Mouse (Mus musculus) retina, postnatal 1 day (tissue): ENCODE measurements at regions not wholly inside any gene's neighbourhood (a gene's known extent, or its start where the extent isn't known, plus 50 kb on each side); places are given as distances from the start of the nearest gene placed in this dataset.
A peak's percentile ranks its signal among the peaks of the same experiment; 100 is the strongest.

Source experiments
- DNase-seq: peaks from one replicate; pipeline ENCODE4 v3.0.0-alpha.2; 2012

DNA sequence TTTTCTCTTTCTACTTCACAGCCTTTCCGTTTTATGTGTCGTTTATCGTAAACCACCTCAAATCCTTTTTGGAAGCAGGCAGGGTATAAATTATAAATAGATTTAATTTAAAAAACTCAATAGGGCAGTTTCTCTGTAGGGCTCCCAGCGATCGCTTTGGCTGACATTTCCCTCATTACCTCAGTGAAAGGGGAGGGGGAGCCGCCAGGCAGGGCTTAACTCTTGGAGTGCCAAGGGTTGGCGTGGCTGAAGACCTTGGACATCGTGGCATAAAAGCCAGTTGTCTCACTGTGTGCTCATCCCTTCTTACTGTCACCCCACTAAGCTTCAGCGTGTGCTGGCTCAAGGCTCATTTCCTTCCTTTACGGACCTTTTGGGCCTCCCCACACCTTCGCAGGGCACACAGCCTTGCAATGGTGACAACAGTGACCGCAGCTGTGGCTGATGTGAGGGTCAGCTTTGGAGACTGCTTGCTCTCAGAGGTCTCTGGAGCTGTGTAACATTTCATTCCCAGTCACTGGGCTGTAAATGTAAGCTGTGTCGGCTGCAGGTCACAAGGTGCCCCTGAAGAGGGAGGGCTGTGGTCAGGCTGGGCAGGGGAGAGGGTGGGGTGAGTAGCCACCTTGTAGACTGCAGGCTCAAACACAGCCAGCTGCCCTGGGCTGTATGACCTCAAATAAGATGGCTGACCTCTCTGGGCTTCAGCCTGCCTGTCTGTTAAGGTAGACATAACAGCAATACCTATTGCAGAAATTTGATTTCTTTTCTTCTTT is 81.6 kb upstream of the Stx16 start:
- DNase-seq = peak; percentile 34

DNA sequence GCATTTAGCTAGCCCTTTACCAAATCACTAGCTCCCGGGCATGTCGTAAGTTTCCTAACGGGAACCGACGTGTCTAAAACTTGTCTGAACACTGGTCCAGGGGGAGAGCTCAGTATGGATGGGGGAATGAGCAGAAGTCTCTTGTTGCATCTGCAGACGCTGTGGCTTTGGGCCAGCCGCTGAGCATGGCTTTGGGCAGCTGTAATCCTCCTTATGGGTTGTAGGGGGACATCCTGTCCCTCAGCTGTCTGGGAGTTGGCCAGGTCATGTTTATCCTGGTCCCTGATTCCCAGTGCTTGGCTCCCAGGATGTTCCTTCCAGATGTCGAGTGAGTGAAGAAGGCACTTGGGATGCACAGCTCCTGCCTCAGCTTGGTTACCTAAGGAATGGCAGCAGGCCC is 71.4 kb upstream of the Stx16 start:
- no peak for DNase-seq

DNA sequence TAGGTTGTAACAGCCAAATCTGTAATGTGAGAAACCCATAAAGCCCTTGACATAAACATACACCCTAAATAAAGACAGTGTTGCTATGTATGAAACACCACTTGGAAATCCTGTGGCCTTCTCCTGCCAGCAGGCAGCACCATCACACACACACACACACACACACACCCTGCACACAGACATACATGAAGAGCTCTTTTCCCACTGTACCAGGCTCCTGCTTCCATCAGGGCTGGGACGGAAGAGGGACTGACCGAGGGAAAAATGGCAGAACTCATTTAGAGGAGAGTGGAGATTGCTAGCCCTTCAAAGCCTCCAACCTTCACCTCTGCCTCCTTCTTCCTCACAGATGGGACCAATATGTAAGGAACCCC is 68.1 kb upstream of the Stx16 start:
- no peak for DNase-seq

- DNase-seq = peak; percentile 68
Observed at GRCm38 (mm10) chr2:174008350-174009218, 67.5 kb upstream of the Stx16 start.

DNA sequence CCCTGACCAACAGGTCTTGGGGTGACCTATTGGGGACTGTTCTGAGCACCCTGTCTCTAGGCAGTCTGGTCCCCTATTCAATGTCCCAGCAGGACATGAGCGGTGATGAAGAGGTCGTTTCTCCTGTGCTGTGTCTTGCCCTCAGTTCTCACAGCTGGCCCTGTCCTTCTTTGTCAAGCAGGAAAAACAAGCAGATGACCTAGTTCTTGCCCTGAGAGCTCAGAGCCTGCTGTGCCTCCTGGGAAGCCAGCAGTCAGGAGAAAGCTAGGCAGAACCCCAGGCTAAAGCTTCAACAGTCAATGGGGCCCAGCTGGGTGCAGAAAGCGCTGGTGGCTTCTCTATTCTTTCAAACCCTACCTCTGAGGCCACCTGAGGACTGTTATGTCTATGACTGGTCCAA is 66.1 kb upstream of the Stx16 start:
- peak; percentile 67 for DNase-seq

- DNase-seq = no peak
Observed at GRCm38 (mm10) chr2:174011399-174011798, 64.7 kb upstream of the Stx16 start.

- DNase-seq = no peak
Observed at GRCm38 (mm10) chr2:174014361-174014760, 61.7 kb upstream of the Stx16 start.

DNA sequence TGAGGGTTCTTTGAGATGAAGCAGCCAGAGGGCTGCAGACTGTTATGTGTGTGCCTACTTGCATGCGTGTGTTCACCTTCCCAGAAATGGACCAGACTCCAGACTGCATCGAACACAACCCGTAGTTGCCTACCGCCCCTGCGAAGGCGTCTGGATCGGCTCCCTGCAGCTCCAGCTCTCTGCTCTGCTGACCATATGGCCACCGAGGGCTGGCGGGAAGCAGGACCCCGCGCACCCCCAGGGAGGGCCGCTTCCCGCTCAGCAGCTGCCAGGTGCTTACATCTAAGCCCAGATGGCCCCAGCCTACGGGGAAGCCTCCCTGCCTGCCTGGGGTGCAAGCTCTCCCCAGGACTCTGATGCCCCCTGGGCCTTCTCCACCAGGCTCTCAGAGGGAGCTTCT is 60.8 kb upstream of the Stx16 start:
- peak; percentile 27 for DNase-seq

GRCm38 (mm10) chr2:174016068-174016467 is 60.0 kb upstream of the Stx16 start:
- DNase-seq = no peak

GRCm38 (mm10) chr2:174017042-174017441 is 59.1 kb upstream of the Stx16 start:
- no peak for DNase-seq

GRCm38 (mm10) chr2:174017596-174017995 is 58.5 kb upstream of the Stx16 start:
- no peak for DNase-seq

- DNase-seq = no peak
Observed at GRCm38 (mm10) chr2:174018002-174018401, 58.1 kb upstream of the Stx16 start.

- no peak for DNase-seq
Observed at GRCm38 (mm10) chr2:174018986-174019385, 57.1 kb upstream of the Stx16 start.

GRCm38 (mm10) chr2:174019970-174020369 is 56.1 kb upstream of the Stx16 start:
- no peak for DNase-seq

- no peak for DNase-seq
Observed at GRCm38 (mm10) chr2:174020447-174020846, 55.7 kb upstream of the Stx16 start.

DNA sequence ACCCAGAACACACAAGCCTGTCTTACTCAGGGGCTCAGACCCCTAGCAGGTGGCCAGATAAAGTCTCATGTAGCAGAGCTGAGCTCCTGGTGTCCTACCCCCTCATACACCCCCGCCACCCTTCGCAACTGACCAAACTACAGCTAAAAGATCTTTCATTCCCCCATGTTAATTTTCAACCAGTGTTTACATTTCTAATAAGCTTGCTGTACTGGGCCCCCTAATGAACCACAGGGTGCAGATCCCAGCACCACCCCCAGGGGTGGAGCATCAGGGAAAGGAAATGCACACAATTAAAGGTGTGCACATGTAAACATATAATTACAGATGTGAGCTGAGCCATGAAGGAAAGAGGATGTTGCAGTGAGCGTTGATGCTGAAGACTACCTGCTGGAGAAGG is 54.6 kb upstream of the Stx16 start:
- no peak for DNase-seq

GRCm38 (mm10) chr2:174022292-174022691 is 53.8 kb upstream of the Stx16 start:
- DNase-seq = no peak

GRCm38 (mm10) chr2:174025181-174025870 is 50.8 kb upstream of the Stx16 start:
- no peak for DNase-seq
